Comparison of ENCODE assay signal across 27 mouse cellular contexts in genomic region chr9:96152801-96153200, GRCm38 (mm10). TPM values are rescaled to one million over a fixed set of nuclear protein-coding genes. Genes with fewer than 3 reads are reported as not detected.
DNase-seq lines count a peak whose midpoint lies in the region; ATAC-seq lines count a peak whose summit lies in the region.
"Had no signal": no experiment of that assay in that cellular context is flagged by ENCODE, and none has a peak within 500 bp of the region (broad histone marks: within the 10 kb centered on the region; RNA-seq: fewer than 3 reads in every experiment).

No protein-coding gene starts in this region.

- no peak for ATAC-seq in kidney, embryonic 16.5 days (ENCODE audit: low FRiP score, low TSS enrichment)
- no peak for ATAC-seq in heart, embryonic 11.5 days (replicated peaks; ENCODE audit: insufficient number of reproducible peaks, low FRiP score, low TSS enrichment)
- ATAC-seq: forebrain, embryonic 13.5 days; forebrain, embryonic 16.5 days; hindbrain, embryonic 16.5 days; Patski had no signal

- H3K36me3 ChIP-seq in kidney, embryonic 16.5 days (ENCODE audit: insufficient read depth, low read length) = peaks cover 8% of the 10 kb centered on the region; the same call in 1 of the 2 replicates
- H3K36me3 ChIP-seq in heart, embryonic 11.5 days (ENCODE audit: control insufficient read depth, insufficient read depth, low read length) = no peaks in the 10 kb centered on the region
- H3K36me3 ChIP-seq: forebrain, embryonic 10.5 days had no signal

- WGBS in kidney, embryonic 16.5 days = 86% methylated on average over 7 of the region's 7 CpGs
- WGBS in heart, embryonic 11.5 days (ENCODE audit: insufficient replicate concordance) = 85% methylated on average over 7 of the region's 7 CpGs

- peak; percentile 22 for DNase-seq in kidney, adult 11 months
- peak; percentile 42 to 51 for DNase-seq in kidney, adult 8-10 months
- no peak for DNase-seq in kidney, postnatal 4 days
- DNase-seq in kidney, postnatal 36 days = peak; percentile 54 to 59
- DNase-seq: adrenal gland, postnatal 10 days; adrenal gland, postnatal 36 days; cerebellum, adult 18-20 months; cerebellum, adult 9-10 months; cerebellum, postnatal 14 days; gastrocnemius, adult 2 months; gastrocnemius, postnatal 14 days; heart, adult 11 months; heart, postnatal 10 days; heart, postnatal 36 days had no signal

- H3K27me3 ChIP-seq in kidney, embryonic 16.5 days (ENCODE audit: insufficient read depth, low read length) = no peaks in the 10 kb centered on the region
- H3K27me3 ChIP-seq in heart, embryonic 11.5 days (ENCODE audit: control insufficient read depth, insufficient read depth, low read length) = no peaks in the 10 kb centered on the region
- H3K27me3 ChIP-seq: CH12.LX; forebrain, embryonic 13.5 days; heart, embryonic 12.5 days; heart, embryonic 15.5 days; hindbrain, embryonic 13.5 days; Patski had no signal

- no peak overlapping the region for H3K27ac ChIP-seq in kidney, embryonic 16.5 days (ENCODE audit: low read length)
- no peak overlapping the region for H3K27ac ChIP-seq in heart, embryonic 11.5 days (ENCODE audit: low read depth, low read length)
- H3K27ac ChIP-seq: forebrain, embryonic 10.5 days; forebrain, embryonic 13.5 days; gastrocnemius, adult 2 months; heart, embryonic 15.5 days; hindbrain, embryonic 10.5 days; hindbrain, embryonic 13.5 days had no signal

- H3K4me3 ChIP-seq in kidney, embryonic 16.5 days (ENCODE audit: low read length) = no peak overlapping the region
- H3K4me3 ChIP-seq in heart, embryonic 11.5 days (ENCODE audit: low read depth, low read length) = no peak overlapping the region
- H3K4me3 ChIP-seq: forebrain, embryonic 10.5 days; forebrain, embryonic 13.5 days; gastrocnemius, adult 2 months; heart, embryonic 12.5 days; heart, embryonic 15.5 days; hindbrain, embryonic 10.5 days; hindbrain, embryonic 13.5 days had no signal

- H3K4me2 ChIP-seq in kidney, embryonic 16.5 days (replicated peaks; ENCODE audit: low read depth, low read length) = no peak overlapping the region
- H3K4me2 ChIP-seq in heart, embryonic 11.5 days = no peak overlapping the region
- H3K4me2 ChIP-seq: forebrain, embryonic 13.5 days; heart, embryonic 12.5 days; heart, embryonic 15.5 days; hindbrain, embryonic 13.5 days had no signal

- no peak overlapping the region for H3K9ac ChIP-seq in kidney, embryonic 16.5 days (replicated peaks; ENCODE audit: low read length)
- no peak overlapping the region for H3K9ac ChIP-seq in heart, embryonic 11.5 days (ENCODE audit: low read depth, low read length)
- H3K9ac ChIP-seq: forebrain, embryonic 13.5 days; heart, embryonic 12.5 days; heart, embryonic 15.5 days; hindbrain, embryonic 13.5 days had no signal

- no peaks in the 10 kb centered on the region for H3K9me3 ChIP-seq in kidney, embryonic 16.5 days (ENCODE audit: low read length)
- H3K9me3 ChIP-seq in heart, embryonic 11.5 days (replicated peaks; ENCODE audit: control insufficient read depth, low read length) = no peaks in the 10 kb centered on the region
- H3K9me3 ChIP-seq: forebrain, embryonic 10.5 days; forebrain, embryonic 13.5 days; G1E; heart, embryonic 12.5 days; heart, embryonic 15.5 days; hindbrain, embryonic 10.5 days; hindbrain, embryonic 13.5 days had no signal

- no peaks in the 10 kb centered on the region for H3K4me1 ChIP-seq in kidney, embryonic 16.5 days (ENCODE audit: insufficient read depth, low read length)
- no peaks in the 10 kb centered on the region for H3K4me1 ChIP-seq in heart, embryonic 11.5 days (ENCODE audit: control insufficient read depth, insufficient read depth, low read length)
- H3K4me1 ChIP-seq: forebrain, embryonic 10.5 days; forebrain, embryonic 13.5 days; heart, embryonic 12.5 days; heart, embryonic 15.5 days; hindbrain, embryonic 10.5 days; hindbrain, embryonic 13.5 days had no signal

RNA-seq across cellular contexts. Expression of gene Gk5, which starts 33.6 kb away (rescaled TPM):
- 5.6 and 5.9 TPM in 2 replicates for polyA plus RNA-seq in kidney, embryonic 16.5 days (2015; fragmentation: Nextera tagmentation; extraction: Ambion mirVana)
- polyA plus RNA-seq in heart, embryonic 11.5 days (2014; fragmentation: Nextera tagmentation; extraction: Ambion mirVana) = 4.7 and 5.3 TPM in 2 replicates

RNA-seq across cellular contexts. Expression of gene Tfdp2, which starts 43.3 kb away (rescaled TPM):
- polyA plus RNA-seq in kidney, embryonic 16.5 days (2015; fragmentation: Nextera tagmentation; extraction: Ambion mirVana) = 44.8 and 45.9 TPM in 2 replicates
- polyA plus RNA-seq in heart, embryonic 11.5 days (2014; fragmentation: Nextera tagmentation; extraction: Ambion mirVana) = 42.7 and 47.2 TPM in 2 replicates

Comparison
In these comparisons a context has a peak if more than half of its experiments do, and no peak if none do; other contexts are left out.
1. DNase-seq: peak in kidney, adult 11 months (single experiment), kidney, adult 8-10 months (2 of 2) and kidney, postnatal 36 days (2 of 2); none in kidney, postnatal 4 days (0 of 2).